Mouse (Mus musculus) CH12.LX (cell line): ENCODE measurements around the gene Casp7.

Source experiments
- CHD2 ChIP-seq: IDR thresholded peaks from 2 replicates; pipeline ENCODE4 v1.6.1; 2011; ENCODE audit warnings: low read length, improper control_type of control experiment
- CTCF ChIP-seq, 2 experiments: IDR thresholded peaks in 1 of 2; conservative IDR thresholded peaks in 1 of 2; 2 replicates each; pipeline ENCODE4 v1.5.1; 2011 to 2012; ENCODE audit warnings: low read depth in 2 of 2, low read length in 2 of 2, improper control_type of control experiment in 1 of 2, inconsistent platforms in 1 of 2, mild to moderate bottlenecking in 1 of 2, moderate library complexity in 1 of 2
- EP300 ChIP-seq: IDR thresholded peaks from 2 replicates; pipeline ENCODE4 v1.6.1; 2011; ENCODE audit warnings: low read length, improper control_type of control experiment
- MEF2A ChIP-seq: IDR thresholded peaks from 2 replicates; pipeline ENCODE4 v1.6.1; 2014; ENCODE audit warnings: low read depth, mild to moderate bottlenecking, inconsistent platforms, low read length, improper control_type of control experiment, borderline replicate concordance
- POLR2A ChIP-seq: IDR thresholded peaks from 2 replicates; pipeline ENCODE4 v1.6.1; 2011; ENCODE audit warnings: low read depth, mild to moderate bottlenecking, improper control_type of control experiment, low read length
- SIN3A ChIP-seq: IDR thresholded peaks from 2 replicates; pipeline ENCODE4 v1.6.1; 2012; ENCODE audit warnings: low read length, improper control_type of control experiment, inconsistent platforms
- TBP ChIP-seq: conservative IDR thresholded peaks from 2 replicates; pipeline ENCODE4 v1.6.1; 2011; ENCODE audit warnings: low read depth, low read length, improper control_type of control experiment
- TCF12 ChIP-seq: IDR thresholded peaks from 2 replicates; pipeline ENCODE4 v1.6.1; 2014; ENCODE audit warnings: low read depth, mild to moderate bottlenecking, inconsistent platforms, low read length, improper control_type of control experiment
- USF1 ChIP-seq: IDR thresholded peaks from 2 replicates; pipeline ENCODE4 v1.6.1; 2014; ENCODE audit warnings: low read depth, mild to moderate bottlenecking, inconsistent platforms, low read length, improper control_type of control experiment

DNA sequence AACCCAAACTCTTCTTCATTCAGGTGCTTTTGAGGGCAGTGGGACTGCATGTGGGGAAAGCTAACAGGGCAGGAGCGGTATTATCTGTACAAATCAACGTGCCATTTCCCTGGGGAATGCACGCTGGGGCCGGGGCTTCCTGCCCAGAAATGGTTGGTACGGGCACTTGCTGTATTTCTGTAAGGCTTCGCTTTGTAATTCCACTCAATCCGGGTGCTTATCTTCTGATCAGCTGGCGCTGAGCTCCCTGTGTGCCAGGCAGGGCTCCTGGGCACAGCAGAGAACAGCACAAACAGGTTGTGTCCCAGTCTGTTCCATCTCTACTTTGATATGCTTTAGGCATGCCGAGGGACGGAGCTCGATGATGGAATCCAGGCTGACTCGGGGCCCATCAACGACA, 39.5 kb downstream of the Casp7 start:
- TF ChIP-seq CTCF (conservative IDR thresholded peaks at IDR 0.05 in 1 of 2, IDR thresholded peaks at IDR 0.05 in 1 of 2; ENCODE audit: low read depth in 2 of 2, low read length in 2 of 2) (no peak), USF1 (no peak), SIN3A (no peak), MEF2A (no peak), TCF12 (no peak), TBP (no peak), CHD2 (no peak), EP300 (no peak), POLR2A (no peak)
